ENCODE assay signal across 25 mouse cellular contexts in genomic region chr16:23214314-23214713, GRCm38 (mm10). TPM values are rescaled to one million over a fixed set of nuclear protein-coding genes. Genes with fewer than 3 reads are reported as not detected.
A peak's percentile ranks its signal among the peaks of the same experiment; 100 is the strongest.
DNase-seq lines count a peak whose midpoint lies in the region.
"Had no signal": no experiment of that assay in that cellular context is flagged by ENCODE, and none has a peak within 500 bp of the region (broad histone marks: within the 10 kb centered on the region; RNA-seq: fewer than 3 reads in every experiment).

No protein-coding gene starts in this region.

- no peak overlapping the region for H3K4me3 ChIP-seq in brown adipose tissue, adult 24 weeks (ENCODE audit: insufficient read depth, low read depth, low read length)
- H3K4me3 ChIP-seq: embryonic facial prominence, embryonic 10.5 days; embryonic facial prominence, embryonic 13.5 days; erythroblast, embryonic 14.5 days; gastrocnemius, adult 2 months; heart, embryonic 10.5 days; heart, embryonic 13.5 days; hindbrain, embryonic 10.5 days; hindbrain, embryonic 13.5 days; intestine, embryonic 15.5 days had no signal

- peak; percentile 38 for DNase-seq in heart, adult 8-10 months (ENCODE audit: low spot score)
- DNase-seq in heart, postnatal 25 days (ENCODE audit: low spot score): no peak
- peak; percentile 11 for DNase-seq in testis, postnatal 10 days (ENCODE audit: low spot score)
- no peak for DNase-seq in testis, postnatal 14 days (ENCODE audit: low spot score)
- DNase-seq in layer of hippocampus, adult 9-11 months: no peak
- DNase-seq in layer of hippocampus, adult 11-12 months (ENCODE audit: low spot score): no peak
- DNase-seq: adrenal gland, postnatal 10 days; adrenal gland, postnatal 36 days; cerebellum, adult 11 months; cerebellum, adult 2 months; cerebellum, adult 9-11 months; cerebellum, postnatal 25 days; forebrain, postnatal 0 days; gastrocnemius, adult 2 months; gastrocnemius, postnatal 14 days; heart, postnatal 36 days had no signal

- intact Hi-C loops in heart, postnatal 25 days (cut with DNase I): no loop called here

- H3K4me1 ChIP-seq in brown adipose tissue, adult 24 weeks (ENCODE audit: control insufficient read depth, insufficient read depth, insufficient read length, low read length): peaks cover 9% of the 10 kb centered on the region; the same call in 1 of the 2 replicates
- H3K4me1 ChIP-seq: embryonic facial prominence, embryonic 13.5 days; hindbrain, embryonic 10.5 days; hindbrain, embryonic 13.5 days; intestine, embryonic 15.5 days had no signal

- H3K27ac ChIP-seq in brown adipose tissue, adult 24 weeks (replicated peaks; ENCODE audit: low read depth, low read length): peak overlapping the region; percentile 53
- H3K27ac ChIP-seq: embryonic facial prominence, embryonic 10.5 days; embryonic facial prominence, embryonic 13.5 days; gastrocnemius, adult 2 months; heart, embryonic 10.5 days; heart, embryonic 13.5 days; hindbrain, embryonic 10.5 days; hindbrain, embryonic 13.5 days; intestine, embryonic 15.5 days had no signal

RNA-seq across cellular contexts. Expression of gene St6gal1, which starts 10.2 kb away (rescaled TPM):
- total RNA-seq in heart, adult 8-10 months (2022): 1 to 10 TPM; 7.6 to 9.9 (median 8.8) TPM
- 10 to 100 TPM; 11.5 to 11.7 TPM for total RNA-seq in heart, postnatal 25 days (2021)
- polyA plus RNA-seq in brown adipose tissue, adult 24 weeks (2012; ENCODE audit: insufficient read depth, insufficient read length, missing spikeins): 7.3 and 8.6 TPM in 2 replicates
- polyA plus RNA-seq: erythroblast, embryonic 14.5 days had no signal

Comparison
In these comparisons a context has a peak if more than half of its experiments do, and no peak if none do; other contexts are left out.
1. DNase-seq: peak in heart, adult 8-10 months (single experiment) and testis, postnatal 10 days (single experiment); none in heart, postnatal 25 days (single experiment), testis, postnatal 14 days (single experiment), layer of hippocampus, adult 9-11 months (single experiment) and layer of hippocampus, adult 11-12 months (single experiment).